Mouse (Mus musculus): Measurements from ENCODE around the gene Fbxl13. TPM values are rescaled to one million over a fixed set of nuclear protein-coding genes. Genes with fewer than 3 reads are reported as not detected.

The Fbxl13 gene
- total RNA-seq, 2 experiments from 2014 or later: 0.13 to 0.18 TPM

GRCm38 (mm10) chr5:21482446-21483222, 162.8 kb downstream of the Fbxl13 start:
- DNase-seq: no peak

- DNase-seq: no peak
These were observed 163.9 kb downstream of the Fbxl13 start for GRCm38 (mm10) chr5:21481521-21481920.

- DNase-seq: no peak
These were observed 165.7 kb downstream of the Fbxl13 start for GRCm38 (mm10) chr5:21479746-21480145.

GRCm38 (mm10) chr5:21478428-21478827, 167.0 kb downstream of the Fbxl13 start:
- DNase-seq: no peak

GRCm38 (mm10) chr5:21468100-21468499, 177.3 kb downstream of the Fbxl13 start:
- no peak for DNase-seq

GRCm38 (mm10) chr5:21467387-21467786, 178.0 kb downstream of the Fbxl13 start:
- DNase-seq: no peak

GRCm38 (mm10) chr5:21440833-21441530, 204.5 kb downstream of the Fbxl13 start:
- peak; percentile 25 for DNase-seq

- DNase-seq: no peak
These were observed 205.9 kb downstream of the Fbxl13 start for GRCm38 (mm10) chr5:21439446-21440110.

- DNase-seq: no peak
These were observed 207.0 kb downstream of the Fbxl13 start for GRCm38 (mm10) chr5:21438428-21438827.

- no peak for DNase-seq
These were observed 208.9 kb downstream of the Fbxl13 start for GRCm38 (mm10) chr5:21436471-21436975.

GRCm38 (mm10) chr5:21434148-21434929, 211.1 kb downstream of the Fbxl13 start:
- no peak for DNase-seq

Other genes starting within 250 kb of the Fbxl13 start
- 1 to 10 TPM; 1.7 to 4.2 TPM for gene Ccdc146, start 221.0 kb downstream of the Fbxl13 start, total RNA-seq (2021)
- 1 to 10 TPM; 8.1 to 8.6 TPM for gene Fam185a, start 220.7 kb downstream of the Fbxl13 start, total RNA-seq (2021)
- 1 to 10 TPM; 2.4 to 4.7 TPM for gene Lrrc17, start 102.1 kb downstream of the Fbxl13 start, total RNA-seq (2021)
- 1 to 10 TPM; 3.7 to 4.1 TPM for gene Armc10, start 179 bp upstream of the Fbxl13 start, total RNA-seq (2021)
- gene Napepld, start 55.8 kb upstream of the Fbxl13 start, total RNA-seq (2021): 10 to 100 TPM in 1 of 2 experiments, 1 to 10 TPM in 1; 7.7 to 10.9 TPM
- 100 to 1,000 TPM in 1 of 2 experiments, 10 to 100 TPM in 1; 96.9 to 110 TPM for gene Pmpcb, start 91.5 kb upstream of the Fbxl13 start, total RNA-seq (2021)
- 10 to 100 TPM; 15.5 to 17.6 TPM for gene Dnajc2, start 139.6 kb upstream of the Fbxl13 start, total RNA-seq (2021)
- gene Psmc2, start 139.6 kb upstream of the Fbxl13 start, total RNA-seq (2021): 100 to 1,000 TPM in 1 of 2 experiments, 10 to 100 TPM in 1; 91.2 to 108 TPM
- not detected for gene Slc26a5, start 220.0 kb upstream of the Fbxl13 start, total RNA-seq (2021)

Measured in gastrocnemius, postnatal 25 days (tissue).